Comparison of ENCODE assay signal across 16 mouse cellular contexts in the genomic region with DNA sequence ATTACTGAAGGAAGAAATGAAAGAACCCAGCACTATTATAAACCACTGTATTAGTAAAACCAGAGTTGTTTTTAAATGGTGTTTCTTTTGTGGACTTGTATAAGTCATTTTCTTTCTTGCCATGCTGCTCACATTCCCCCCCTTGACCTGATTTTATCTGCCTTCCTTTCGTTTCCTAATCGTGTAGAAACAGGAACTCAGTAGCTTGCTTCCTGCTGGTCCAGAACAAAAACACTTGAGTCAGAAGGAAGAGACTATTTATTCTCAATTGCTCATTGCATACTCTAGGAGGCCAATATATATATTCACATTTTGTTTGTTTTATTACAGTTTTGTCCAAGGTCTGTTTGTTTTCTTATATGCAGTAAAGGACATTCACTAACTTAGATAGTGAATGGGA.
DNase-seq lines count a peak whose midpoint lies in the region; ATAC-seq lines count a peak whose summit lies in the region.
"Had no signal": no experiment of that assay in that cellular context is flagged by ENCODE, and none has a peak within 500 bp of the region (broad histone marks: within the 10 kb centered on the region; RNA-seq: fewer than 3 reads in every experiment).

No protein-coding gene starts in this region.

- peak; percentile 17 for DNase-seq in kidney, adult 9 months
- DNase-seq in kidney, adult 11 months, result no peak
- DNase-seq in 416B (ENCODE audit: low read depth), result peak; percentile 47
- DNase-seq in induced T-regulatory cell, adult 2 months (ENCODE audit: low read depth), result peak; percentile 16
- DNase-seq in spleen, postnatal 10 days (ENCODE audit: low spot score in 2 of 2), result no peak
- DNase-seq in frontal cortex, postnatal 36 days (ENCODE audit: low spot score in 2 of 2), result no peak
- DNase-seq: adrenal gland, postnatal 25 days; cerebellum, adult 8-10 months; forebrain, postnatal 0 days; gastrocnemius, adult 2 months; kidney, postnatal 36 days; layer of hippocampus, adult 9-11 months; retina, postnatal 1 day; thymus, postnatal 4 days had no signal

- peak; percentile 45 for ATAC-seq in CD4-positive, CD25-positive, alpha-beta regulatory T cell, adult 4 months
- ATAC-seq: forebrain, postnatal 0 days; intestine, embryonic 16.5 days had no signal

Comparison
In these comparisons a context has a peak if more than half of its experiments do, and no peak if none do; other contexts are left out.
1. DNase-seq: peak in kidney, adult 9 months (single experiment), 416B (single experiment) and induced T-regulatory cell, adult 2 months (single experiment); none in kidney, adult 11 months (single experiment), spleen, postnatal 10 days (0 of 2) and frontal cortex, postnatal 36 days (0 of 2).